Mouse (Mus musculus): ENCODE measurements at regions not wholly inside any gene's neighbourhood (a gene's known extent, or its start where the extent isn't known, plus 50 kb on each side); places are given as distances from the start of the nearest gene placed in this dataset.

- no peak for TF ChIP-seq EP300 (IDR thresholded peaks at IDR 0.05; ENCODE audit: low read depth)
- no peak for TF ChIP-seq CTCF (IDR thresholded peaks at IDR 0.05; ENCODE audit: low read depth)
Measured at GRCm38 (mm10) chr3:16860034-16860433, 853.8 kb upstream of the Gm5150 start.

All from liver, postnatal 0 days (tissue).